Mouse (Mus musculus) inflammation-experienced regulatory T-cells, adult 6 months (primary cell): ENCODE measurements around the gene Gabrr3. TPM values are rescaled to one million over a fixed set of nuclear protein-coding genes. Genes with fewer than 3 reads are reported as not detected.
A peak's percentile ranks its signal among the peaks of the same experiment; 100 is the strongest.

Source experiments
- ATAC-seq: one replicate; pipeline ENCODE4 v1.8.0; 2017
- polyA plus RNA-seq, 3 experiments: library from polyadenylated mRNA; unstranded; fragments of 100-300 nt; shearing (Covaris generic); gene quantifications; one replicate each; pipeline ENCODE4 v1.2.1; 2017

Gabrr3 gene
- not detected for polyA plus RNA-seq

DNA sequence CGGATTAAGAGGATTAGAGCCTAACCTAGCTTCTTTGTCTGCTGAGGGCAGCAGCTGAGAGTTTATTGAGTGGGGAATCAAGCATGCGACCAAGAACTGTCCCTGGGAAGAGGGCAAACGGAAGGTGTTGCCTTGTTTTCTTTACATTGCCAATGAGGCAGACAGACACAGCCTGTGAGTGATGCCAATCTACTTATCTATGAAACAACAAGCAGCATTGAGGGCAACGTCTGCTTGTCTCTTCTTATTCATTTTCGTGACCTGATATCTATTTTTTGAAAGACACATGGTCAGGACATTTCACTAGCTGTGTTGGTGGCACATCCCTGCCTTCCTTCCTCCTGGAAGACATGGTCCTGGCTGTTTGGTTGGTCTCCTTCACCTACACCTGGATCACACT lies at the start of gene Gabrr3:
Gene Gabrr3, plus strand, starts transcription at position 301 of the 400 bp plus-strand sequence.
- ATAC-seq = no peak

GRCm38 (mm10) chr16:59363893-59364292 lies 43.2 kb upstream of the Gabrr3 start, which contains the start of gene Olfr209:
Gene Olfr209, minus strand, starts transcription at chr16:59363993.
- no peak for ATAC-seq

DNA sequence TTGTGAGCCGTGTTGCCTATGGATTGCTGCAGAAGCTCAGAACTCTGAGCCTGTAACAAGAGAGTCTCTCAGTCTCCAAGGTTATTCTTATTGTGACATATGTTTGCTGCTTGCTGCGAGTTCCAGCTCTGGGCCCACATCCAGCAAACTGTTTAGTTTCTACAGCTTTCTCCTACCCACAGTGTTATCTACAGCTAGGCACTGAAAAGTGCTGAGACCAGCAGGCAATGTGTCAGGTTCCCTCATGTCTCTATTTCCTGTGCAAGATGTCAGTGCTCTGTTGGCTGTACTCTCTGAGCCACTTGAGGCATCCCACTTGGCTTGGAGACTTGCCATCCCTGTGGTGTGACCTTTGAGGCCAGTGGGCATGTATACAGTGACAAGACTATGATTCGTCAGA lies 13.8 kb upstream of the Gabrr3 start:
- ATAC-seq = peak; percentile 65

- ATAC-seq = no peak
Measured at GRCm38 (mm10) chr16:59401102-59401501, 6.0 kb upstream of the Gabrr3 start.

- ATAC-seq = no peak
Measured at GRCm38 (mm10) chr16:59401985-59402384, 5.1 kb upstream of the Gabrr3 start.

GRCm38 (mm10) chr16:59403684-59404083 lies 3.4 kb upstream of the Gabrr3 start:
- peak; percentile 93 for ATAC-seq

- ATAC-seq = no peak
Measured at GRCm38 (mm10) chr16:59404798-59405197, 2.3 kb upstream of the Gabrr3 start.

GRCm38 (mm10) chr16:59409341-59409748 lies 2.2 kb downstream of the Gabrr3 start:
- no peak for ATAC-seq

DNA sequence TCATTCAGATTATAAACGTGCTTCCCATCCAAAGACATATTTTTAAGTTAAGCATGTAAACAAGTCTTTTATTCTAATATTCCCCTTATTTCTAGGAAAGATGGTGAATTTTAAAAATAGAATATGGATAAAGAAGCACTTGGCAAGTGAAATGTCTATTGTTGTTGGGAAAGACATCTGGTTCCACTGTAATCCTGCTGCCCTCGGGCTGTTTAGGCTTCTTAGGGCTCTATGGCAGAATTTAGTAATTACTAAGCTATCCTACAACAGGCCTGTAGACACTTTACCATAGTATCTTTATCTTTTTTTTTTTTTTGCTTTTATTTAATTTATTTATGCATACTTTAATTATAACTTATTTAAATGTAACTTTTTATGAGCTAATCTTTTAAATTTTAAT lies 2.7 kb downstream of the Gabrr3 start:
- no peak for ATAC-seq

GRCm38 (mm10) chr16:59413475-59413874 lies 6.3 kb downstream of the Gabrr3 start:
- ATAC-seq = no peak

- peak; percentile 13 for ATAC-seq
Measured at GRCm38 (mm10) chr16:59420237-59420866, 13.2 kb downstream of the Gabrr3 start.

GRCm38 (mm10) chr16:59420867-59421251 lies 13.7 kb downstream of the Gabrr3 start:
- ATAC-seq = peak; percentile 91

DNA sequence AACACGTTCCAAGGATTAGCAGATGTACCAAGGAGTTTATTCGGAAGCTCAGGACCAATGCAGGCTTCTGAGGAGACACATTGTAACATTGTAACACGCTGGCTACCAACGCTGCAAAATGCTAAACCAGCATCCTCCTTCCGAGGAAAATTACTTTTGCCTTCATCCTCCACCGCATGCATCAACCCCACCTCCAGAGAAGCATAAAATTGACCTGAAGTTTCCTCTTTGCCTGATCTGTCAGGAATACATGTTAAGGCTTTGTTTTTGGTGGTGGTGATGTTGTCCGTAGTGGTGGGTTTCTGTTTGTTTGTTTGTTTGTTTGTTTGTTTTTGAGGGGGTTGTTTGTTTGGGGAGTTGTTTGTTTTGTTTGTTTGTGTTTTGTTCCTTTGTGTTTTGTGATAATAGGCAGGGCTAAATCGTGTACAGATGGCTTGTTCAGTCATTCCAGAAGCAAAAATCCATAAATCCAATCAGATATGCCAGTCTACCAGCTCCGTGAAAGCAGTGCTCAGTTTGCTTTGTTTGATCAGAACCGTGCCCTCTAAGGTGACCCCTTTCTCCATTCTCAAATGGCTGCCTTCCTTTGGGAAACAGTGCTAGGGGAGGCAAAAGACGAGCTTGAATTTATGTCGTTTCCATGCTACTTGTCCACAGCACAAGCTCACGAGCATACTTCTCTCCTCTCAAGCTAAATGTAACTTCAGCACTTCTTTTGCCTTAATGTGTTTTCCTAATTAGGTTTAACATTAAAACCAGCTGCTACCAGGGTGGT lies 14.6 kb downstream of the Gabrr3 start:
- no peak for ATAC-seq

DNA sequence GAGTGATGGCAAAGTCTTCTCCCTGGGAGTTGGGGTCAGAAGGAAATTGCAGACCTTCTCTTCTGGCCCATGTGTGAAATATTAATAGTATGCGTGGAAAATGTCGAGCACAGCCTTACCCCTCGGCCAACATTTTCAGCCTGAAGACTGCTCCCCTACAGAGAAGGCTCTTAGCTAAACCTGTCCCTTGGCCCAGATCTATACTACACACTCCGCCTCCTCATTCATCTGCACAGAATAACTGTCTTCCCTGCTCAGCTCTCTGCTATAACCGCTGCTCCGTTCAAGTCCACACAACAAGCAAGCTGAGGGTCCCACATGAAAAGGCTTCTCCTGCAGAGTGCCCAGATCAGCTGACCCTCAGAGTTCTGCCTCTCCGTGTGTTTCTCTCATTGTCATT lies 20.8 kb downstream of the Gabrr3 start:
- ATAC-seq = no peak

DNA sequence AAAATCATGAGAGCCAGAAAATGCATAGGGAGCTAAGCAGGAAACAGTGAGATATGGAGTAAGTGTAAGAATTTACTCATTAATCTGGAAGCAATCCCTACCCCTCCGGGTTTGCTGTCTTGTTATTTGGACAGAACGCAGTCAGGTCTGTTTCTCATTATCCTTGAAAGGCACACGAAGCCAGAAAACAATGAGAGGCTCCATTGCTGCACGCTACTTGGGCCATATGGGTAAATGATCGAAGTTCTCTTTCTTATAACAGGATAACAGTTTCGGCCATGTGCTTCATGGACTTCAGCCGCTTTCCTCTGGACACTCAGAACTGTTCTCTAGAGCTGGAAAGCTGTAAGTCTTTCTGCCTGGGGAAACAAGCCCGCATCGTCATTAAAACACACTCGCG lies 26.0 kb downstream of the Gabrr3 start:
- ATAC-seq = no peak

DNA sequence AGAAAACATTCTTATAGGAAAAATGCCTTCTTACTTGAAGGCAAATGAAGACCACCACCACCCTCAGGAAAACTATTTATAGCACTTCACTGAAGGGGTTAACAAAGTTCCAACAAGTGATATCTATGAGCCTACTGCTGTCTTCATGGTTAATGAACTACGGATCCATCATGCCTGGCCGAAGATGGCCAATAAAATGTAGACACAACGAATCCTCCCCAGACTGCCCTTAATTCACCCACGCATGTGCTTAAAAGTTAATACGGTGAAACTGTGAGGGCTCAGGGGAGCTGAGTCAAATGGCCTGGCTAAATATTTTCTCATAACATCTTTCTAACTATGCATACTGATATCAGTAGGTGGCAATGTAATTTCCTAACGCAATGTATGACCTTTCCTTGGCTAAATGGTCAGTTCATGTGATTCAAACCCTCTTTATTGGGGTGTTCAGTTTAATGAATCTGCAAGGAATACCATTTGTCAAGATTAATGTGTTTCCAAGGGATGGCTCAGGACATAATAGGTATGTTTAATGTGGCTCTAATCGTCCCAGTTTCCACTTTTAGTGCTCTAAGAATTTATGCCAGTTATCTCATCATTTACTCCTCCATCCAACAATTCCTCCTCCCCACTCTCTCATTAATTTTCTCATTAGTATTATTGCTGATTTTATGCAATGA lies 37.9 kb downstream of the Gabrr3 start:
- ATAC-seq = no peak

DNA sequence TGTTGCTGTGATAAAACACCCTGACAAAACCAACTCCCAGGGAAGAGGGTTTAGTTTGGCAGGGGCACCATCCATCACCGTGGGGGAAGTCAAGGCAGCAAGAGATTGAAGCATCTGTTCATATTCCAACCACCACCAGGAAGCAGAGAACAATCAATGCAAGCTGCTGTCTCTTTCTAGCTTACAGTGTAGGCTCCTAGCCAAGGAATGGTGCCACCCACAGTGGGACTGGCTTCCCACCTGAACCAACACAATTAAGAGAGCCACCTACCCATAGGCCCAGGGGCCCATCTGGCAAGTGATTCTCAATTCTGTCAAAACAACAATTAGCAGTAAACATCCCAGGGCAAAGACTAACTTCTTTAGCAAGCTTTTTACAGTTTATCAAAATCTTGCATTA lies 41.0 kb downstream of the Gabrr3 start:
- no peak for ATAC-seq

GRCm38 (mm10) chr16:59449092-59449491 lies 42.0 kb downstream of the Gabrr3 start:
- ATAC-seq = no peak

- no peak for ATAC-seq
Measured at GRCm38 (mm10) chr16:59451813-59452212, 44.7 kb downstream of the Gabrr3 start.

DNA sequence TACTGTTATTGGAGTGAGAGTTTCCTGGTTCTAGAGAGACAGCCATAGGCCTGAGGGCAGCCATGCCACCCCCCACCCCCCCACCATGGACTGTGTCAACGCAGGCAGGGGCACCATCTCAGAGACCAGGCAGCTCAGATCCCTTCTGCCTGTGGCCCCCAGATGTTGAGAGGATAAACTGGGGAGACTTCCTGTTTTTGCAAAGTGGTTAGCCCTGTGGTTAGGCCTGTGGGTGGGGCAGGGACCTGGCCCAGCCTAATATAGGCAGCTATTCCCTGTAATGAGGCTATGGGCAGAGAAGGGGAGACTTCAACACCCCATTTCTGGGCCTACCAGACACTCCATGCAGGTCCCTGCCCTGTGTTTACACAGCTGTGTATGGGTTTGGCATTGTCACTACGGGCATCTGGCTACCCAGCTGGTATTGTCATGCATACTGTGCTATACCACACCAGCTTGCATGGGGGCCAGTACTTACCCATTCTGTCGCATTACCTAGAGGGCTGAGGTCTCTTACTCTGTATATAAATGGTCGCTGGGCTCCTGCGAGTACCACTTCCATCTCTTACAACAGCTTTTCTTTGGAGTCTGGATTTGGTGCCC lies 52.2 kb downstream of the Gabrr3 start:
- ATAC-seq = peak; percentile 88

GRCm38 (mm10) chr16:59463567-59463966 lies 56.4 kb downstream of the Gabrr3 start:
- ATAC-seq = no peak

DNA sequence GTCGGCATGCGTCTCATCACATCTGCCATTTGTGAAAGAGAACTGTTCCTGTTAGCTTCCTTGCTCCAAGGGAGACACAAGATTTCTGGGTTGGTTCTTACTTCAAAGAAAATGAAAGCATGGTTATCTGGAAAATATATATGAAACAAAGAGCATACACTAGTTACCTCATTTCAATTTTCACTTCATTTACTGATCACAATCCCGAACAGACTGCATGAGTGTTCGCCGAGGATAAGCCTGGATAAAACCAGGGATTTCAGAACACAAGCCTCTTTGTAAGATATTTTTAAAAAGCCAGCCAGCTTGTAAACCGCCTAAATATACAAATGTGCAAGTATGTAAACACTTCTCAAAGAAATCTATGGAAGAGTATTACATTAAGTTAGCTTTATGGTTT lies 56.8 kb downstream of the Gabrr3 start:
- no peak for ATAC-seq

DNA sequence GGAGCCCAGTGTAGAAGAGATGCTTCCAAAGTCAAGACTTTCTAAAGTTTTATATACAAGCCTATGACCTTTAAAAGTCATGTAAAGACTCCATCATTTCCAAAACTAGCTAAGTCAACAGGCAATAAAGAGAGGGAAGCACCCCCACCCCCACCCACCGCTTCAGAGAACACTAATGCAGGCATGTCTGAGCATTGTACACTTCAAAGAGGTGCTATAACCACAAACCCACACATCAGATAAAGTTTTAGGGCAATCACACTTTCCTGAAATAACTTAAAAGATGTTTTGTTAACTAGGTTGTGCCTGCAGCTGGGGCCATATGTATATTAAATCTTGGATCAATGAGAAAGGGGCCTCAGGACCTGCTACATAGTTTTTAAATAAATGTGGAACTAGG lies 62.7 kb downstream of the Gabrr3 start:
- peak; percentile 60 for ATAC-seq
